Comparison of ENCODE assay signal across 10 mouse cellular contexts in the genomic region with DNA sequence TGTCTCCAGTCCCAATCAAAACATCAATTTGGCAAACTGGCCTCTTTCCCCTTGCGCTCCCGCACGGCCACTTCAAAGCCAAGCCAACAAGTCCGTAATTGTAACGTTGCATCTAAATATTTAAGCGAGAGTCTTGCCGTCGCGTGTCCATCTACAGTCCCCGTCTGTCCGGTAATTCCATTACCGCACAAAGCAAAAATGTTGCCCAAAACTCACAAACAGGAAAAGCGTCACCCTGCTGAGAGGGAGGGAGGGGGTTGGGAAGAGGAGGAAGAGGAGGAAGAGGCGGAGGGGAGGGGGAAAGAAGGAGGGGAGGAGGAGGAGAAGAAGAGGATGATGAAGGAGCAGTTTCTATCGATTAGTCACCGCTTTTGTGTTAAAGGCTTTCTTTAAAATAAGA. TPM values are rescaled to one million over a fixed set of nuclear protein-coding genes. Genes with fewer than 3 reads are reported as not detected.
DNase-seq lines count a peak whose midpoint lies in the region; ATAC-seq lines count a peak whose summit lies in the region.
"Had no signal": no experiment of that assay in that cellular context is flagged by ENCODE, and none has a peak within 500 bp of the region (broad histone marks: within the 10 kb centered on the region; RNA-seq: fewer than 3 reads in every experiment).

No protein-coding gene starts in this region.

- peaks cover 79% of the 10 kb centered on the region for H3K27me3 ChIP-seq in megakaryocyte, embryonic 14.5 days (replicated peaks)
- H3K27me3 ChIP-seq in limb, embryonic 15.5 days, result peaks cover 83% of the 10 kb centered on the region

- peak overlapping the region; percentile 77 for H3K4me3 ChIP-seq in megakaryocyte, embryonic 14.5 days (replicated peaks)
- peak overlapping the region; percentile 38 for H3K4me3 ChIP-seq in limb, embryonic 15.5 days
- H3K4me3 ChIP-seq: erythroblast, embryonic 14.5 days had no signal

- H3K9ac ChIP-seq in limb, embryonic 15.5 days, result no peak overlapping the region

- no peak overlapping the region for H3K27ac ChIP-seq in limb, embryonic 15.5 days

- H3K9me3 ChIP-seq in megakaryocyte, embryonic 14.5 days, result no peaks in the 10 kb centered on the region
- no peaks in the 10 kb centered on the region for H3K9me3 ChIP-seq in limb, embryonic 15.5 days

- no peak for ATAC-seq in megakaryocyte, adult 5-6 weeks (ENCODE audit: poor library complexity, severe bottlenecking)
- no peak for ATAC-seq in limb, embryonic 15.5 days (ENCODE audit: insufficient number of reproducible peaks, low FRiP score, low TSS enrichment, low read depth)

- DNase-seq in embryo, embryonic 10 days (ENCODE audit: low spot score), result peak; percentile 64
- DNase-seq in embryo, embryonic 9.5 days (ENCODE audit: extremely low spot score), result no peak
- no peak for DNase-seq in thymus, postnatal 4 days
- DNase-seq in left cerebral cortex, adult 8-10 months (ENCODE audit: low spot score in 2 of 2), result no peak
- DNase-seq in T-cell, adult 2 months (ENCODE audit: low spot score), result no peak

- H3K4me2 ChIP-seq in limb, embryonic 15.5 days, result peak overlapping the region; percentile 56

- under 1% methylated on average over 16 of the region's 16 CpGs for WGBS in limb, embryonic 15.5 days

- H3K36me3 ChIP-seq in megakaryocyte, embryonic 14.5 days (replicated peaks; ENCODE audit: low read length), result no peaks in the 10 kb centered on the region
- no peaks in the 10 kb centered on the region for H3K36me3 ChIP-seq in limb, embryonic 15.5 days

- H3K4me1 ChIP-seq in megakaryocyte, embryonic 14.5 days, result peaks cover 26% of the 10 kb centered on the region
- H3K4me1 ChIP-seq in limb, embryonic 15.5 days, result peaks cover 8% of the 10 kb centered on the region

RNA-seq across cellular contexts. Expression of gene Pax3, which starts 7.9 kb away (rescaled TPM):
- polyA plus RNA-seq in megakaryocyte, embryonic 14.5 days (2012; ENCODE audit: insufficient read depth, low replicate concordance), result not detected in 2 replicates
- total RNA-seq in megakaryocyte, adult 5-6 weeks (2015), result not detected in 2 replicates
- total RNA-seq in megakaryocyte, adult 5-6 weeks (2017), result not detected in 2 replicates
- polyA plus RNA-seq in limb, embryonic 15.5 days (2015; fragmentation: Nextera tagmentation; extraction: Ambion mirVana), result 0.60 and 0.96 TPM in 2 replicates
- total RNA-seq in left cerebral cortex, adult 8-10 months (2022), result not detected
- total RNA-seq: adrenal gland, adult 18-20 months had no signal
- polyA plus RNA-seq: erythroblast, embryonic 14.5 days had no signal
